Mouse (Mus musculus) ES-E14 (cell line): ENCODE results near the gene Tbkbp1.

Experiments used
- CHD2 ChIP-seq: IDR thresholded peaks from 2 replicates; pipeline ENCODE4 v1.6.1; 2014; ENCODE audit warnings: mild to moderate bottlenecking, low read depth, low read length, inconsistent platforms
- MAFK ChIP-seq: IDR thresholded peaks from 2 replicates; pipeline ENCODE4 v1.6.1; 2014; ENCODE audit warnings: mild to moderate bottlenecking, low read depth, low read length, inconsistent platforms; ENCODE audit not compliant: insufficient read depth
- ZC3H11A ChIP-seq: IDR thresholded peaks from 2 replicates; pipeline ENCODE4 v1.6.1; 2012; ENCODE audit warnings: low read depth, mild to moderate bottlenecking, inconsistent platforms, low read length, borderline replicate concordance
- ZNF384 ChIP-seq: IDR thresholded peaks from 2 replicates; pipeline ENCODE4 v1.6.1; 2012; ENCODE audit warnings: low read depth, low read length, inconsistent platforms

- TF ChIP-seq MAFK (no peak), ZNF384 (no peak), ZC3H11A (no peak), CHD2 (no peak)
These were observed 4.6 kb downstream of the Tbkbp1 start for GRCm38 (mm10) chr11:97146724-97147123.
